Mouse (Mus musculus): Measurements from ENCODE around the gene Acod1.

Gene Acod1

GRCm38 (mm10) chr14:103072731-103073130 is 26.0 kb downstream of the Acod1 start:
- no peak for DNase-seq (ENCODE audit: low spot score)

GRCm38 (mm10) chr14:103073825-103074224 is 27.0 kb downstream of the Acod1 start:
- no peak for DNase-seq (ENCODE audit: low spot score)

GRCm38 (mm10) chr14:103075166-103075565 is 28.4 kb downstream of the Acod1 start:
- no peak for DNase-seq (ENCODE audit: low spot score)

- no peak for DNase-seq (ENCODE audit: low spot score)
Observed at GRCm38 (mm10) chr14:103077272-103078005, 30.7 kb downstream of the Acod1 start.

GRCm38 (mm10) chr14:103078006-103078912 is 31.5 kb downstream of the Acod1 start:
- DNase-seq (ENCODE audit: low spot score), result no peak

GRCm38 (mm10) chr14:103079209-103079977 is 32.6 kb downstream of the Acod1 start:
- no peak for DNase-seq (ENCODE audit: low spot score)

- DNase-seq (ENCODE audit: low spot score), result no peak
Observed at GRCm38 (mm10) chr14:103085840-103086533, 39.2 kb downstream of the Acod1 start.

- DNase-seq (ENCODE audit: low spot score), result no peak
Observed at GRCm38 (mm10) chr14:103086671-103087324, 40.0 kb downstream of the Acod1 start.

GRCm38 (mm10) chr14:103087846-103088245 is 41.1 kb downstream of the Acod1 start:
- no peak for DNase-seq (ENCODE audit: low spot score)

GRCm38 (mm10) chr14:103088624-103089023 is 41.8 kb downstream of the Acod1 start:
- peak; percentile 60 for DNase-seq (ENCODE audit: low spot score)

- DNase-seq (ENCODE audit: low spot score), result no peak
Observed at GRCm38 (mm10) chr14:103093236-103093635, 46.5 kb downstream of the Acod1 start.

GRCm38 (mm10) chr14:103093670-103094069 is 46.9 kb downstream of the Acod1 start:
- DNase-seq (ENCODE audit: low spot score), result no peak

- no peak for DNase-seq (ENCODE audit: low spot score)
Observed at GRCm38 (mm10) chr14:103095036-103095435, 48.3 kb downstream of the Acod1 start.

GRCm38 (mm10) chr14:103095826-103096225 is 49.0 kb downstream of the Acod1 start:
- DNase-seq (ENCODE audit: low spot score), result no peak

- DNase-seq (ENCODE audit: low spot score), result no peak
Observed at GRCm38 (mm10) chr14:103096621-103097020, 49.8 kb downstream of the Acod1 start.

- DNase-seq (ENCODE audit: low spot score), result no peak
Observed at GRCm38 (mm10) chr14:103098213-103098586, 51.4 kb downstream of the Acod1 start.

- peak; percentile 91 for DNase-seq (ENCODE audit: low spot score)
Observed at GRCm38 (mm10) chr14:103098587-103099235, 51.9 kb downstream of the Acod1 start.

- peak; percentile 96 for DNase-seq (ENCODE audit: low spot score)
Observed at GRCm38 (mm10) chr14:103099238-103099933, 52.6 kb downstream of the Acod1 start, which contains the start of gene Fbxl3. Fbxl3 (minus strand) TSS chr14:103099566.

- DNase-seq (ENCODE audit: low spot score), result no peak
Observed at GRCm38 (mm10) chr14:103100296-103100695, 53.5 kb downstream of the Acod1 start.

GRCm38 (mm10) chr14:103101171-103101570 is 54.4 kb downstream of the Acod1 start:
- no peak for DNase-seq (ENCODE audit: low spot score)

Measured in urinary bladder, postnatal 14 days (tissue).